Mouse (Mus musculus) lung, adult 10 weeks (tissue): ENCODE results near the gene Gm13691. TPM values are rescaled to one million over a fixed set of nuclear protein-coding genes. Genes with fewer than 3 reads are reported as not detected.

Experiments used
- polyA plus RNA-seq: library from polyadenylated mRNA; stranded (reverse); fragments of 350-450 nt; fragmentation: Illumina TruSeq; extraction: RNeasy Lipid Tissue Mini Kit (QIAGEN cat#74804); gene quantifications from one replicate; pipeline ENCODE4 v1.2.3, GENCODE M21; 2014; ENCODE audit warnings: low read depth, low replicate concordance; ENCODE audit not compliant: insufficient read depth

Gm13691 gene
- polyA plus RNA-seq, result not detected

DNA sequence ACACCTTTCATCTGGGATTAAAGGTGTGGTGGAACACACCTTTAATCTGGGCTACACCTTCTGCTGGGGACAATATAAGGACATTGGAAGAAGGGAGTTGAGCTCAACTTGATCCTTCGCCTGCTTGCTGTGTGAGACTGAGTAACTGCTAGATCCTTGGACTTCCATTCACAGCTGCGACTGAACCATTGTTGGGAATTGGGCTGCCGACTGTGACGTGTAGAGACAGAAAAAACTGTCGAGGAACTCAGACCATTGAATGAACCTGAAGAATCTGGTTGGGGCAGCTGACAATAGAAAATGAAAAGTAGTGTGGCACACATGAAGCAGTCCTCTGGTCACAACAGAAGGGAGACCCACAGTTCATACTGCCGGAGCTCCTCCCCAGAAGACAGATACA is at the start of gene Gm13691:
Gm13691 (plus strand) TSS at position 301 of the 400 bp plus-strand sequence.

DNA sequence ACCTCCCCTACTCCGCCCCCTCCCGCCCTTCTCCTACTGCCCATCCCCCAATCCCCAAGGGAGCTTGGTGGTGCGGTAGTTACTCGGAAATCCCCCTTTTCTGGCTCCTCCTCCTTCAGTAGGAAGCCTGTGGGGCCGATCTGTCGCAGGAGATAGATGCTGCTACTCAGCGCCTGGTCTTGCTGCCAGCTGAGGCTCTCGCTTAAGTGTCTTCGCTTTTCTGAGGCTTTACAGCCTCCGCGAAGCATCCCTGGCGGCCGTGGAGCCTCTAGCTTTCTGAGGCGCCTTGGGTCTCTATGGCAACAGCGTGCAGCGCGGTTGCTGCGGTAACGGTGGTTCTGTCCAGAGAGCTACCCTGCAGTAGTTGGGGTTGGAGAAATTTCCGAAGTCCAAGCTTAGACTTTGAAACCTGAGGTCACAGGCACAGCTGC is 49.4 kb upstream of the Gm13691 start, which contains the start of gene Zswim2:
Zswim2 (minus strand) TSS at position 298 of the 431 bp plus-strand sequence.

DNA sequence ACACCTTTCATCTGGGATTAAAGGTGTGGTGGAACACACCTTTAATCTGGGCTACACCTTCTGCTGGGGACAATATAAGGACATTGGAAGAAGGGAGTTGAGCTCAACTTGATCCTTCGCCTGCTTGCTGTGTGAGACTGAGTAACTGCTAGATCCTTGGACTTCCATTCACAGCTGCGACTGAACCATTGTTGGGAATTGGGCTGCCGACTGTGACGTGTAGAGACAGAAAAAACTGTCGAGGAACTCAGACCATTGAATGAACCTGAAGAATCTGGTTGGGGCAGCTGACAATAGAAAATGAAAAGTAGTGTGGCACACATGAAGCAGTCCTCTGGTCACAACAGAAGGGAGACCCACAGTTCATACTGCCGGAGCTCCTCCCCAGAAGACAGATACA is 35.0 kb upstream of the Gm13691 start, which contains the start of gene Gm13698:
Gm13698 (plus strand) TSS at position 301 of the 400 bp plus-strand sequence.

GRCm38 (mm10) chr2:83961203-83961602 is 29.1 kb upstream of the Gm13691 start, which contains the start of gene Gm13693:
Gene Gm13693 (plus strand): TSS chr2:83961503.

DNA sequence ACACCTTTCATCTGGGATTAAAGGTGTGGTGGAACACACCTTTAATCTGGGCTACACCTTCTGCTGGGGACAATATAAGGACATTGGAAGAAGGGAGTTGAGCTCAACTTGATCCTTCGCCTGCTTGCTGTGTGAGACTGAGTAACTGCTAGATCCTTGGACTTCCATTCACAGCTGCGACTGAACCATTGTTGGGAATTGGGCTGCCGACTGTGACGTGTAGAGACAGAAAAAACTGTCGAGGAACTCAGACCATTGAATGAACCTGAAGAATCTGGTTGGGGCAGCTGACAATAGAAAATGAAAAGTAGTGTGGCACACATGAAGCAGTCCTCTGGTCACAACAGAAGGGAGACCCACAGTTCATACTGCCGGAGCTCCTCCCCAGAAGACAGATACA is 23.3 kb upstream of the Gm13691 start, which contains the start of gene Gm13695:
Gm13695 (plus strand) TSS at position 301 of the 400 bp plus-strand sequence.

GRCm38 (mm10) chr2:83972823-83973222 is 17.5 kb upstream of the Gm13691 start, which contains the start of gene Gm13696:
Gene Gm13696 (plus strand): TSS chr2:83973123.

GRCm38 (mm10) chr2:83978633-83979032 is 11.7 kb upstream of the Gm13691 start, which contains the start of gene Gm13694:
Gene Gm13694 (plus strand): TSS chr2:83978933.

DNA sequence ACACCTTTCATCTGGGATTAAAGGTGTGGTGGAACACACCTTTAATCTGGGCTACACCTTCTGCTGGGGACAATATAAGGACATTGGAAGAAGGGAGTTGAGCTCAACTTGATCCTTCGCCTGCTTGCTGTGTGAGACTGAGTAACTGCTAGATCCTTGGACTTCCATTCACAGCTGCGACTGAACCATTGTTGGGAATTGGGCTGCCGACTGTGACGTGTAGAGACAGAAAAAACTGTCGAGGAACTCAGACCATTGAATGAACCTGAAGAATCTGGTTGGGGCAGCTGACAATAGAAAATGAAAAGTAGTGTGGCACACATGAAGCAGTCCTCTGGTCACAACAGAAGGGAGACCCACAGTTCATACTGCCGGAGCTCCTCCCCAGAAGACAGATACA is 5.9 kb upstream of the Gm13691 start, which contains the start of gene Gm13697:
Gm13697 (plus strand) TSS at position 301 of the 400 bp plus-strand sequence.

Other genes starting within 250 kb of the Gm13691 start
- gene Fam171b, start 177.9 kb upstream of the Gm13691 start, polyA plus RNA-seq, result 0.46 TPM
- not detected for gene Zswim2, start 49.3 kb upstream of the Gm13691 start, polyA plus RNA-seq
- gene Gm13698, start 34.9 kb upstream of the Gm13691 start, polyA plus RNA-seq, result not detected
- not detected for gene Gm13693, start 29.1 kb upstream of the Gm13691 start, polyA plus RNA-seq
- not detected for gene Gm13695, start 23.2 kb upstream of the Gm13691 start, polyA plus RNA-seq
- not detected for gene Gm13696, start 17.4 kb upstream of the Gm13691 start, polyA plus RNA-seq
- not detected for gene Gm13694, start 11.6 kb upstream of the Gm13691 start, polyA plus RNA-seq
- not detected for gene Gm13697, start 5.8 kb upstream of the Gm13691 start, polyA plus RNA-seq